Mouse (Mus musculus): ENCODE measurements around the gene Tmem19. TPM values are rescaled to one million over a fixed set of nuclear protein-coding genes. Genes with fewer than 3 reads are reported as not detected.

The Tmem19 gene
- polyA plus RNA-seq, 1 experiment from 2014 or later: 42.8 TPM

DNA sequence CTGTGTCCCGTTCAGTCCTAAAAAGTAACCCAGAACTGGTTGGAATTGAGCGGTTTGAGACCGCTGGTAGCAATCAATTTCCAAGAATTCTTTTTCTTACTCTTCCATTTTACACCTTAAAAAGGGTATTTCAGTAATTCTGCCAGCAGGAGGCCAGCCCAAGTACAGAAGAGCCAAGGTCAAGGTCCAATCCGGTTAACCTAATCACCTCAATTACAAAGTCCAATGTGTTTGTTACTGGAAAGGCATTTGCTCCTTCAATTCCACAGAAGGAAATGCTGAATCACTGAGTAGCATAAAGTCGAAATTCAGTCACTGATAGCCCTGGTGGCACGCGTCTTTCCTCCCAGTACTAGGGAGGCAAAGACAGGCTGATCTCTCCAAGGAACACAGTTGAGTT, 3.2 kb downstream of the Tmem19 start:
- WGBS (ENCODE audit: missing documents): 86% methylated on average over 7 of the region's 7 CpGs
- H3K4me3 ChIP-seq (ENCODE audit: inconsistent target): no peak overlapping the region
- H3K27ac ChIP-seq: no peak overlapping the region
- peaks cover 35% of the 10 kb centered on the region; the same call in 1 of the 2 replicates for H3K36me3 ChIP-seq (ENCODE audit: inconsistent target)
- H3K79me2 ChIP-seq (ENCODE audit: inconsistent target): peaks cover 38% of the 10 kb centered on the region

DNA sequence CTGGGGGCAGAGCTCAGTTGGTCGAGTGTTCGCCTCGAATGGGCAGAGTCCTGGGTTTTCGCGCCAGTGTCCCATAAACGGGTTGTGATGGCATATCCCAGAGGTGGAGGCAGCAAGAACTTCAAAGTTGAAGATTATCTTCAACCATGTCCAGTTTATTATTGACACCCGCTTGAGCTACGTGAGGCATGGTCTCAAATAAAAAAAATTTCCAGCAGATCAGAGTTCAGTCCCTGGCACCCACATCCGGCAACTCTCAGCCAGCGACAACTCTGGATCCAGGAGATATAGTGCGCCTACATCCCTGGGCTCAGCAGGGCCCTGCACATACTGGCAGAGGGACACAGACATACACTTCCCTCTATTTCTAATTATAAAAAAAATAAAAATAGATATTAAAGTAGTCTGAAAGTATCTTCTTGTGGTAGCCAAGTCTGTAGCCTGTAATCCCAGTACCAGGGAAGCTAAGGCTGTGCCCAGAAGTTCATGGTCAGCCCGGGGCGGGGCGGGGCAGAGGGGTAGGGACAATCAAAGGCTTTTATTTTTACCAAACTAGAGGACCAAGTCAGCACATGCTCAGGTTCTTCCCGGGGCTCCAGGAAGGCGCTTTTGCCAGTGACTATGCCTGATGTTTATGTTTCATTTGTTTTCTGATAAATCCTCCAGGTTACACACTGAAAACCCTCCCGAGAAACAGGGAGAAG, 3.9 kb downstream of the Tmem19 start:
- 96% methylated on average over 17 of the region's 17 CpGs for WGBS (ENCODE audit: missing documents)
- Histone ChIP-seq H3K79me2 (ENCODE audit: inconsistent target) (peaks cover 38% of the 10 kb centered on the region), H3K4me3 (ENCODE audit: inconsistent target) (no peak overlapping the region), H3K36me3 (ENCODE audit: inconsistent target) (peaks cover 35% of the 10 kb centered on the region; the same call in 1 of the 2 replicates), H3K27ac (no peak overlapping the region)

GRCm38 (mm10) chr10:115356106-115356505, 6.2 kb downstream of the Tmem19 start:
- WGBS (ENCODE audit: missing documents): 96% methylated on average over 5 of the region's 7 CpGs
- Histone ChIP-seq H3K79me2 (ENCODE audit: inconsistent target) (peaks cover 29% of the 10 kb centered on the region), H3K36me3 (ENCODE audit: inconsistent target) (peaks cover 35% of the 10 kb centered on the region; the same call in 1 of the 2 replicates), H3K4me3 (ENCODE audit: inconsistent target) (no peak overlapping the region), H3K27ac (no peak overlapping the region)

- Histone ChIP-seq H3K79me2 (ENCODE audit: inconsistent target) (peaks cover 18% of the 10 kb centered on the region; the same call in 1 of the 2 replicates), H3K36me3 (ENCODE audit: inconsistent target) (peaks cover 35% of the 10 kb centered on the region; the same call in 1 of the 2 replicates), H3K27ac (no peak overlapping the region), H3K4me3 (ENCODE audit: inconsistent target) (no peak overlapping the region)
- WGBS (ENCODE audit: missing documents): 98% methylated on average over 6 of the region's 6 CpGs
Measured at GRCm38 (mm10) chr10:115355016-115355415, 7.3 kb downstream of the Tmem19 start.

GRCm38 (mm10) chr10:115354553-115354952, 7.7 kb downstream of the Tmem19 start:
- Histone ChIP-seq H3K4me3 (ENCODE audit: inconsistent target) (no peak overlapping the region), H3K27ac (no peak overlapping the region), H3K36me3 (ENCODE audit: inconsistent target) (peaks cover 35% of the 10 kb centered on the region; the same call in 1 of the 2 replicates), H3K79me2 (ENCODE audit: inconsistent target) (peaks cover 14% of the 10 kb centered on the region; the same call in 1 of the 2 replicates)
- WGBS (ENCODE audit: missing documents): 96% methylated on average over 6 of the region's 6 CpGs

GRCm38 (mm10) chr10:115350810-115351397, 11.4 kb downstream of the Tmem19 start:
- Histone ChIP-seq H3K79me2 (ENCODE audit: inconsistent target) (no peaks in the 10 kb centered on the region), H3K4me3 (ENCODE audit: inconsistent target) (no peak overlapping the region), H3K27ac (no peak overlapping the region), H3K36me3 (ENCODE audit: inconsistent target) (peaks cover 12% of the 10 kb centered on the region; the same call in 1 of the 2 replicates)
- WGBS (ENCODE audit: missing documents): 75% methylated on average over 2 of the region's 2 CpGs

DNA sequence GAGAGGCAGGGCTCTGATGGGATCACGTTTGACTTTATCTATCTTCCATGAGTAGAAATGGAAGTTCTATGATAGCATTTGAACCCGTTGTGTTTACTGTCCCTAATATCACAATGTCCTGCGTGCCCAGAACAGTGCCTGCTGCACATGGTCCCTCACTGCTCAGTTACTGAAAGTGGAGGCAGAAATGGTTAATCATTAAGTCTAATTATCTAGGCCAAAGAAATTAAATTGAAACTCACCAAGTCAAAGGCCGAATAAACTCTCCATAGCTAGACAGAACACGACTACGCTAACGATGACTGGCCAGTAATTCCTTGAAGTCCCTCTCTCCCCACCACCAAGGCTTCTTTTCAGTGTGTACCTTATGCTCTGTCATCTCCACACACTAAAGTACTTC, 12.8 kb downstream of the Tmem19 start:
- no peaks in the 10 kb centered on the region for H3K79me2 ChIP-seq (ENCODE audit: inconsistent target)
- H3K36me3 ChIP-seq (ENCODE audit: inconsistent target): peaks cover 7% of the 10 kb centered on the region; the same call in 1 of the 2 replicates
- H3K4me3 ChIP-seq (ENCODE audit: inconsistent target): no peak overlapping the region
- no peak overlapping the region for H3K27ac ChIP-seq
- WGBS (ENCODE audit: missing documents): 98% methylated on average over 7 of the region's 7 CpGs

DNA sequence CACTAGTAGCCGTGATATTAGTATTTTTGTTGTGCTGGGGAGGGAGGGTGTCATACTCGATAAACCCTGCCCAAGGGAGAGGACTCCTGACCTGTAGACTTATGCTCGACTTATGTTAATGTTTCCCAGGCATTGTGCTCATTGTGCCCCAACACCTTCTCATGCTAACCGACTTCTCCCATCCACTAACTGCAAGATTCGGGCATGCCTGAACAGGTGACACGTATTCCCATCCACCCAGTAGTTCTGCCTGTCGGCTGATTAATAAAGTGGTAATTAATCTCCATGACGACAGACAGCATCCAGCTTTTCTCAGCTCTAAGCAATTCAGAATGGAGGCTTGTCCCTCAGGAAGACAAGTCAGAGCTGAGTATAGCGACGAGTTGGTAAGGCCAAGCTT, 13.3 kb downstream of the Tmem19 start:
- H3K79me2 ChIP-seq (ENCODE audit: inconsistent target): no peaks in the 10 kb centered on the region
- peaks cover 7% of the 10 kb centered on the region; the same call in 1 of the 2 replicates for H3K36me3 ChIP-seq (ENCODE audit: inconsistent target)
- 100% methylated on average over 9 of the region's 10 CpGs for WGBS (ENCODE audit: missing documents)
- no peak overlapping the region for H3K27ac ChIP-seq
- no peak overlapping the region for H3K4me3 ChIP-seq (ENCODE audit: inconsistent target)

- WGBS (ENCODE audit: missing documents): 91% methylated on average over 5 of the region's 6 CpGs
- H3K79me2 ChIP-seq (ENCODE audit: inconsistent target): no peaks in the 10 kb centered on the region
- H3K36me3 ChIP-seq (ENCODE audit: inconsistent target): peaks cover 7% of the 10 kb centered on the region; the same call in 1 of the 2 replicates
- no peak overlapping the region for H3K27ac ChIP-seq
- no peak overlapping the region for H3K4me3 ChIP-seq (ENCODE audit: inconsistent target)
Measured at GRCm38 (mm10) chr10:115348131-115348530, 14.2 kb downstream of the Tmem19 start.

DNA sequence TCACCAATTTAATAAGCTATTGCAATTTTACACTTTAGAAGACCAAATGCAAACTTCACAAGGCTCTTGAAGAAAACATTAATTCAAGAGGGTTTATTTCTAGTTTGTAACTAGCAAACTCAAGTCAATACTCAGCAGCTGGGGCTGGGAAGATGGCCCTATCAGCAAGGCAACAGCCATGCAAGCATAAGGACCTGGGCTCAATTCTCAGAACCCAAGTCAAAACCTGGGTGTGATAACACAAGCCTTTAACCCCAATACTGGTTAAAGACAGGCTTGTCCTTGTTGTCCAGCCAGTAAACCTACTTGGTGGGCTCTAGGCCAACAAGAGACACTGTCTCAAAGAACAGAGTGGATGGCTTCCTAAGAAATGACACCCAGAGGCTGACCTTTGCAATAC, 15.9 kb downstream of the Tmem19 start:
- Histone ChIP-seq H3K36me3 (ENCODE audit: inconsistent target) (peaks cover 18% of the 10 kb centered on the region), H3K79me2 (ENCODE audit: inconsistent target) (no peaks in the 10 kb centered on the region), H3K27ac (no peak overlapping the region), H3K4me3 (ENCODE audit: inconsistent target) (no peak overlapping the region)

DNA sequence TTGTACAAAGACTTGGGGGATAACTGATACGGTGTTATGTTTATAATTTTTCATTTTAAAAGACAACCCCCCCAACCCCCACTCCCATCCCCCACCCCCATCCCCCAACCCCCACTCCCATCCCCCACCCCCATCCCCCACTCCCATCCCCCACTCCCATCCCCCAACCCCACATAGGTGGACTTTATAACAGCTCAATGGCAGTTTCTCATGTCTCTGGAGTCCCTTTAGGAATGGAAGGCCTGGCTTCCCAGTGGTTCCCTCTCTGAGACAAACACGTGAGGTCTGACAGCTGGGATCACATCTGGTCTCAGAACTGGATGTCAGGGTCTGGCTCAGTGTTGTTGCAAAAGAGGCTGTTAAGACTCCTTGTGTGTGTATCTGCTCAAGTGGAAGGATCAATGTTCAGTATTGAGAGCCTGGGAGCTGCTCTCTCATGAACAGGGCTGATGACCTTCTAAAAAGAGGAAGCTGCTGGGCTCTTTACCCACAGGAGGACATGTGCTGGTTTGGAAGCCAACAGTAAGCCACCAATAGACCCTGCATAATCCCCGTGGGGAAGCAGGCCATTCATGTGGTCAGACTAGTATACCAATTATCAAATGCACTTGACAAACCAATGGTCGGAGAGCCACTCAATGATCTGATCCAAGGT, 19.4 kb downstream of the Tmem19 start:
- Histone ChIP-seq H3K36me3 (ENCODE audit: inconsistent target) (peaks cover 37% of the 10 kb centered on the region), H3K79me2 (ENCODE audit: inconsistent target) (no peaks in the 10 kb centered on the region), H3K4me3 (ENCODE audit: inconsistent target) (no peak overlapping the region), H3K27ac (0 out of 2 replicates have a peak overlapping the region, but pooled peaks have one; percentile 24)
- 32% methylated on average over 4 of the region's 4 CpGs for WGBS (ENCODE audit: missing documents)

DNA sequence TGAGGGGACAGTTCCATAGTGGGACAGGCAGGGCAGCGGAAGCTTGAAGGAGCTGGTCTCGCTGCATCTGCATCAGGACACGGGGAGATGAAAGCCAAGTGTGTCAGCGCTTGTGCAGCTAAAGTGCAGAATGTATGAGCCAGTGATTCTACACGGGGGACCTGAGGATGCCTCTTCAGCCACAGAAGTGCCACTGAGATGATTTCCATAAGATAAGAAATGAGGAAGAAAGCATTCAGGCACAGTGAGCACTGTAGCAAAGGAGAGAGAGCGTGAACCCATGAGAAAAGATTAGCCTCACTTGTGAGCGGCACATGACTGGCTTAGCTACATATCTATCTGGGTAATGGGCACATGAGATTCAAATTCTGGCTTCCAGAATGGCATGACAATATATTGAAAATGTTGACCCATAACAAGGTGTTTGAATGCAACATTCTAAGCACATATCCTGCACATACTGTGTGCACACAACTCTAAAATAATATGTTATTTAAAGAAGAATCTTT, 22.4 kb downstream of the Tmem19 start:
- Histone ChIP-seq H3K27ac (no peak overlapping the region), H3K4me3 (ENCODE audit: inconsistent target) (no peak overlapping the region), H3K79me2 (ENCODE audit: inconsistent target) (no peaks in the 10 kb centered on the region), H3K36me3 (ENCODE audit: inconsistent target) (peaks cover 30% of the 10 kb centered on the region)
- 83% methylated on average over 7 of the region's 7 CpGs for WGBS (ENCODE audit: missing documents)

DNA sequence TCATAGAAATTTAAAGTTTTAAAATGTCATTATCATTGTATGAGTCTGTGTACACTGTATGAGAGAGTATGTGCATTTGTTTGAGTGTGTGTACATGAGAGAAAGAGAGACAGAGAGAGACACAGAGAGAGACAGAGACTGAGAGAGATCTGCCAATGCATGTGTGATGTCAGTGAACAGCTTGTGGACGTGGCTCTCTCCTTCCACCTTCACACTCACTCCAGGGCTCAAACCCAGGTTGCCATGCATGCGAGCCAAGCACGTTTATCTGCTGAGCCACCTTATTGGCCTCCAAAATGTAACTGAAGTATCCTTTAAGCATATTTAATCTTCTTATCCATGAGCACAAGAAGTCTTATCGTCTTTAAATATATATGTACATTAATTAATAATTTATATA, 25.4 kb downstream of the Tmem19 start:
- Histone ChIP-seq H3K79me2 (ENCODE audit: inconsistent target) (no peaks in the 10 kb centered on the region), H3K36me3 (ENCODE audit: inconsistent target) (peaks cover 24% of the 10 kb centered on the region), H3K27ac (no peak overlapping the region), H3K4me3 (ENCODE audit: inconsistent target) (no peak overlapping the region)
- 93% methylated on average over 4 of the region's 4 CpGs for WGBS (ENCODE audit: missing documents)

DNA sequence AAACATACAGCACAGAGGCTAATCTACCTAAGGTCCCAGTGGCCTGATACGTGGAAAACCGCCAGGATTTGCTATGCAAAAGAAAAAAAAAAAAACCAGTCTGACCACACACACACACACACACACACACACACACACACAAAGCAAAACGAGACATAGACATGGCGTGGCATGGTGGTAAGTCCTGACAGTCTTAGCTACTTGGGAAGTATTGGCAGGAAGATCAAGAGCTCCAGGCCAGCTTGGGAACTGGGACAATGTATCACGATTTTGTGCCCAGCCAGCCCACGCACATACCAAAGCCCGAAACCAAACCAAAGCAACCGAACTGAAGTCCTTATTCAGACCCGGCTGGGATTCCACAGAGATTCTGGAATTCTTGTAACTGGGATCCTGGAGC, 28.8 kb downstream of the Tmem19 start:
- no peaks in the 10 kb centered on the region for H3K36me3 ChIP-seq (ENCODE audit: inconsistent target)
- WGBS (ENCODE audit: missing documents): 98% methylated on average over 5 of the region's 9 CpGs
- H3K27ac ChIP-seq: peak overlapping the region; percentile 93
- H3K79me2 ChIP-seq (ENCODE audit: inconsistent target): no peaks in the 10 kb centered on the region
- H3K4me3 ChIP-seq (ENCODE audit: inconsistent target): no peak overlapping the region

DNA sequence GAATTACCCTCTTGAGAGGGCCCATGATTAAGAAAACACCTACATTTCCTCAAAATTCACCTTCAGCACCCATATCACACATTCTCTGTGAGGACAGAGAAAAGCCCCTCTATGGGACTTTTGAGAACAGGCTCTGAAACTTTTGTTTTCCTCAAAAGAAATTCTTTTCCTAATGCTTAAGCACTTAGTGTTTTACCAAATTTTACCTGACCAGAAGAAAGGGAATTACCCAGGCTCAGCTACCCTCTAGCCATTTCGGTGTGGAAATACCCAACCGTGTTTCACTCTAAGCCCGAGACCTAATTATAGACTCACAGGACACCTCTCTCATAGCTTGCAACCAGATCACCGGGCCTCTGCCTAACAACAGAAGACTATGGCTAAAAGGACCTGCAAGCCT, 29.3 kb downstream of the Tmem19 start:
- Histone ChIP-seq H3K4me3 (ENCODE audit: inconsistent target) (no peak overlapping the region), H3K36me3 (ENCODE audit: inconsistent target) (no peaks in the 10 kb centered on the region), H3K27ac (peak overlapping the region; percentile 93), H3K79me2 (ENCODE audit: inconsistent target) (no peaks in the 10 kb centered on the region)
- 96% methylated on average over 4 of the region's 4 CpGs for WGBS (ENCODE audit: missing documents)

Data from macrophage (primary cell).